Mouse (Mus musculus) embryo, embryonic 10 days (tissue): ENCODE measurements around the gene Tigd3.

ENCODE experiments used
- DNase-seq: peaks from one replicate; pipeline ENCODE4 v3.0.0-alpha.2; 2015; ENCODE audit warnings: low spot score

Tigd3 gene

DNA sequence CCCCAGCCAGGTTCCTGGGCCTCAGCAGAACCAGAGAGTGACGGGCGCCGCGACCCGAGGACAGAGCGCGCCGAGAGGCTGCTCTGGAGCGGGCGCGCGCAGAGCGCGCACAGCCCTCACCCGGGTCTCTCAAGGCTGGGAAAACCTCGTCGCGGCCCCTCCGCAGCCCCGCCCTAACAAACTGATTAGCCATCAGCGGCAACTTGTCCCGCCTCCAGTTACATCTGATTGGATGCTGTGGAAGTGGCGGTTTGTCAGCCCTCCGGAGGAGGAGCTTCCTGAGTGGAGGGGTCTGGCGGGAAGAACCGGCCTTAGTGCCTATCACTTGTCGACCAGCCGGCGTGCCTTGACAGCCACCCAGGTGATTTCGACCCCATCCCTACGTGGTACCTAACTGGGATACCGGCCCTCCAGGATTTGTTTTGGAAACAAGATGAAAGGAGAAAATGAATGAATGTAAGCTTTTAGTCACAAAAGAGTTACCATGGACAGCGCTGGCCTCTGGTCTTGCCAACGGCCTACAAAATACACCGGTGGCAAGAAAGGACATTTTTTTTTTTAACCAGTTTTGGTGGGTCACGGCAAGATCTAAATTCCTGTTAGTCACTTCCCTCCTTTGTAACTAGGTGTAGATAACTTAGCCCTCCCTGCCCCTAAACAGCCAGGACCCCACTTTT is at the start of gene Tigd3:
Gene Tigd3 (minus strand): TSS at position 148 of the 677 bp plus-strand sequence.
- DNase-seq = peak; percentile 98

DNA sequence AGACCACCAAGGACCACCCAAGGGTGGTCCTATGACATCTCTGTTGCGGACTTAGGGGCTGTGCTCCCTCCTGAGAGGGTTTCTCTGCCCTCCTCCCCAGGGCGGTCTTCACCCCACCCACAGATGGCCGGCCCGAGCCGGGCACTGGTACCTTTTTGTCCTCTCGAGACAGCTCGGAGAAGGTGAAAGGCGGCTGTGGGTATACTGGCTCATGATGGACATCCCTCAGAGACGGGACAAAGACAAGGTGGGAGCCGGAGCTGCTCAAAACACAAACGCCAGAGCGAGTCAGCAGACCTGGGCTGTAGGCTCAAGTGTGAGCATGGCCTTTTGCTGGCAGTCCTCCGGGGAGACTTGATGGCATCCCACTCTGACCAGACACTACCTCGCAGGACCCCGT is 49.5 kb upstream of the Tigd3 start:
- DNase-seq = no peak

DNA sequence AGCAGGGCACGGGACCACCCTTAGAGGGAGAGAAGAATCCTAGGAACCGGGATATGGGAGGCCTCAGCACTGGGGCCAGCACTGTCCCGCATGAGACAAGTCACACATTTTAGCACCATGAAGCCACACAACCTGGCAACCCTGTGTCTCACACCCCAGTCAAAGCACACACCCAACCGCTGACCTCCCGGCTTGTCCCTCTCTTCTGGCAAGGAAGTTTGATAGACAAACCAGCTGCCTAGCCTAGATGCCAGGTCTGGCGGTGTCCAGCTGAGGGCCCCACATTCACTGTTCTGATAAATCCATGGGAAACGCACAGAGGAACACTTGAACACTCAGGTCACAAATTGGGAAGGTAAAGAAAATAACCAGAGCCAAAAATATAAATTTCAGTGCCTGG is 48.6 kb upstream of the Tigd3 start:
- no peak for DNase-seq

DNA sequence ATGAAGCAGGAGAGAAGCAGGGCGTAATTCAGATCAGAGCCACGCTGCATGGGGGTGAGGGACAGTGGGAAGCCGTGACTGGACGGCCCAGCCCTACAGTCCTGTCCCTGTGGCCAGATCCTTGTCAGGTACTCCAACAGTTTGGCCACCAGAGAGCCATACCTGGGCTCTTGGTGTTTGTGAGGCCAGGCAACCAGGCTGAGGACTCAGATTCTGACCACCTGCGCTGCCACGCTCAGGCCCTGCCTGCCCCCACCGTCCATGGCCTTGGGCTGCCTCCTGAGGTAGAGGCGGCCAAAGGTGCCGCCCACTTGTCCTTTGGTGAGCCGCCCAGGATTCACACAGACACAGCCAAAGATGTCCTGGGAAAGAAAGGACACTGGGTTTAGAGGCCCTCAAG is 46.7 kb upstream of the Tigd3 start:
- no peak for DNase-seq

DNA sequence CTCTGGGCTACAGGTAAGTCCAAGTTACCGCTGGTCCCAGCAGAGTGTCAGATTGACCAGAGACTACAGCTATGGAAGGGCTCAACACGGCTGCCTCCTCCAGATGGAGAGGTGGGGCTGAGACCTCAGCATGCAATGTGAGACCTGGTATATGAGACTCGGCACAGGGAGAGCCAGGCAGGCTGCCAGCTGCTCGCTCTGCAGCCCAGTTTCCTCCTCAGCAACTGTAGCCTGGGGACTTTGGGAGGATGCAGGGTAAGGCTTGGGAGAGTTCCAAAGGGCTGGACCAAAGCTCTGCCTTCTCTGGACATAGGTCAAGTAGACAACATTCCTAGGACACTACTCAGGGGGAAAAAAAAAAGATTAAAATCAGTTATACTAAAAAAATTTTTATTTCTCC is 46.2 kb upstream of the Tigd3 start:
- DNase-seq = no peak

DNA sequence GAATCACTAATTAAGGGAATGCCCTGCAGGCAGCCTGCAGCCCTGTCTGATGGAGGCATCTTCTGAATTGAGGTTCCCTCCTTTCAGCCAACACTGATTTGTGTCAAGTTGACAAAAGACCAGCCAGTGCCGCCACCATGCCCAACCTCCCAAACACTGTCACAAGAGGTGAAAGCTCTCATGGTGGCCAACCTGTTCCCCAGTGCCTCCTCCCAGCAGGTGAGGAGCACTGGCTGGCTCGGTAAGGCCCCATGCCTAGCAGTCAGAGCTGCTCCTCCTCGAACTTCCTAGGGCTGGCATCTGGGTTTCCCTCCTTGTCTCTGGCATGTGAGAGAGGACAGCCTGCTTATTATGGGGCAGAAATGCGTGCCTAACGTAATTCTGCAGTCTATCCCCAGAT is 45.8 kb upstream of the Tigd3 start:
- no peak for DNase-seq

DNA sequence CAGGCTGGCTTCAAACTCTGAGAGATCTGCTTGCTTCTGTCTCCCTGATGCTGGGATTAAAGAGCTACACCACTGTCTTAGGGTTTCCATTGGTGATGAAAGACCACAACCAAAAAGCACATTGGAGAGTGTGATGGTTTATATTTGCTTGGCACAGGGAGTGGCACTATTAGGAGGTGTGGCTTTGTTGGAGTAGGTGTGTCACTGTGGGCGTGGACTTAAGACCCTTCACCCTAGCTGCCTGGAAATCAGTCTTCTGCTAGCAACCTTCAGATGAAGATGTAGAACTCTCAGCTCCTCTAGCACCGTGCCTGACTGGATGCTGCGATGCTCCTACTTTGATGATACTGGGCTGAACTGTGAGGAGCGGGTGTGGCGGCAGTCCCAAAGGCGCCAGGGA is 44.6 kb upstream of the Tigd3 start:
- DNase-seq = no peak

DNA sequence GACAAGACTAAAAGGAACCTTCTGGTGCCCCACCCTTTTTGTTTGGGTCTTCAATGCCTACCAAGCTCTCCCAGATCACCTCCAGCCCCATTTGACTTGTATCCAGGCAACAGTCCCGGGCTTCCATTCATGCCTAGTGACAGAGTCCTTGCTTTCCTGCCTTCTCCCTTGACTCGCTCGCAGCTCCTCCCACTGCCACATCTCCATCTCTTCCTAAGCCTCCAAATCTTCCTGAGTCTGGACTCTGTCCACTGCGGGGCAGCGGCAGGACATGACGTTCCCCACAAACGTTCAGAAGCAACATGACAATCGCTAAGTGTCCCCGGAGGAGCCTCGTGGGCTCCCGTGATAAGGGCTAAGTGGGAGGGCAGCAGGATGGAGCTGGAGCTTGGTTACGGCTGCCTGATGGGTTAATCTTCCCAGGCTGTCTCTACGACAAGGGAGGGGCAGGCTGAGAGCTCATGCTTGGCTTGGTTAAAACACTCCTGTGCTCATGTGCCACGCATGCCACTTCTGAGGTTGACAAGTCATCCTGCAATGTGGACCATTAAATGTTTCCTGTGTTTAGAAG is 44.0 kb upstream of the Tigd3 start:
- no peak for DNase-seq

DNA sequence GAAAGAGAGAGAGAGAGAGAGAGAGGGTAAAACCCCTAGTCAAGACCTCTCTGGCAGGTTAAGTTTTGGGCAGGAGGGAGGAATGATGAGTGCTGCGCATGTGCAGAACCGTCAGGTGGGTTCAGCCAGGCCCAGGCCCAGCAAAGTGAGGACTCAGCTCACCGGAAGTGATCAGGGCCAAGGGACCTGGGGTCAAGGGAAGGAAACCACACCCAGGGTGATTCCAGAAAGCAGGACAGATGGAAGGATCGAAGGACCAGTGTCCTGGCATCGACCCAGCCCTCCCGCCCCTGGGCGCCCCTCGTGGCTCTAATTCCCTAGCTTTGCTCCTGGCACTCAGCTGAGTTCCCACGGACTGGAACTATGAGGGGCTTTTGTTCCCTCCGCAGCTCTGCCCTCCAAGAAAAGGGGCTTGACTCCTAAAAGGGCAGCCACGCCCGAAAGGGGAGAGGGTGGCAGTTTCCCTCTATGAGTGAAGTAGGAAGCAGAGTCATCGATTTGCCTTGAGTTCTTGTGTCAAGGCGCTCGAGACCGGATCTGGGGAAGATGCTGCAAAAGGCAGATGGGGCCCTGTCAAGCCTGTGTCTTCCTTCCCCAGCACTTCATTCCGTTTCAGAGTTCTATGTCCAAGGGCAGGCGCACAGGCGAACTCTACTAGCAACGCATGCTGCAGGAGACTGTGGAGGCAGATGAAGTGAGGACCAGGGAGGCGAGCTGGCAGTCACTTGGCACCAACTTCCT is 43.3 kb upstream of the Tigd3 start:
- DNase-seq = no peak

DNA sequence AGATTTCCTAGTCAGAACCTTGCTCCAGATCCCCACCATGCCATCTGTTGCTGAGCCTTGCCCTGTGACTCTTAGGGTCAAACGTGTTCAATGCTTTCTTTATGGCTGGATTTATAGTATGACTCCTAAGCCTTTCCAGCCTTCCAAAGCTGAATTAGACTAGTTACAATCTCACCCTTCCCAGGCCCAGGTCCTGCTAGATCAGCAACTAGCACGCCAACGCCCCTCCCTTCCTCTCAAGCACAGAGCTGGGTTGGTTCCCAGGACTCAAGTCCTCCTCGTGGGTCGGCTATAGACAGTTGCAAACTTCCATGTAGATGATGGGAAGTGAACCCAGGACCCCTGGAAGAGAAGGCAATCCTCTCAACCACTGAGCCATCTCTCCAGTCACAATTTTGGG is 41.7 kb upstream of the Tigd3 start:
- no peak for DNase-seq

DNA sequence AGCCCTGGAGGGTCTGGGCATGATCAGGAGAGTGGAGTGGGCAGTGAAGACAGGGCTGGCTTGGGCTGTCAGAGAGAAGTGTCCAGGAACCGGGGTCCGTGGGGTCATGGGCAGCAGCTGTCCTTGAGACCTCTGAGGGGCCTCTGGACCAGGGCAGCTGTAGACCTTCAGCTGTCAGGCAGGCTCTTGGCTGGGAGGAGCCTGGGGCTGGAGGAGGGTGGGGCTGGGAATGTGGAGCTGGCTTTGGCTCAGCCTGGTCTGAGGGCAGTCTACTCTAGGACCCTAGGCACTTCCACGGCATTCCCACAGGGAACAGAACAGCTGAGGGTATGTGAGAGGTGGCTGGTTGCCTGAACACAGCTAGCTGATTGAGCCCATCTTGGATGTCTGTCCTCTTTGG is 41.3 kb upstream of the Tigd3 start:
- DNase-seq = peak; percentile 44

DNA sequence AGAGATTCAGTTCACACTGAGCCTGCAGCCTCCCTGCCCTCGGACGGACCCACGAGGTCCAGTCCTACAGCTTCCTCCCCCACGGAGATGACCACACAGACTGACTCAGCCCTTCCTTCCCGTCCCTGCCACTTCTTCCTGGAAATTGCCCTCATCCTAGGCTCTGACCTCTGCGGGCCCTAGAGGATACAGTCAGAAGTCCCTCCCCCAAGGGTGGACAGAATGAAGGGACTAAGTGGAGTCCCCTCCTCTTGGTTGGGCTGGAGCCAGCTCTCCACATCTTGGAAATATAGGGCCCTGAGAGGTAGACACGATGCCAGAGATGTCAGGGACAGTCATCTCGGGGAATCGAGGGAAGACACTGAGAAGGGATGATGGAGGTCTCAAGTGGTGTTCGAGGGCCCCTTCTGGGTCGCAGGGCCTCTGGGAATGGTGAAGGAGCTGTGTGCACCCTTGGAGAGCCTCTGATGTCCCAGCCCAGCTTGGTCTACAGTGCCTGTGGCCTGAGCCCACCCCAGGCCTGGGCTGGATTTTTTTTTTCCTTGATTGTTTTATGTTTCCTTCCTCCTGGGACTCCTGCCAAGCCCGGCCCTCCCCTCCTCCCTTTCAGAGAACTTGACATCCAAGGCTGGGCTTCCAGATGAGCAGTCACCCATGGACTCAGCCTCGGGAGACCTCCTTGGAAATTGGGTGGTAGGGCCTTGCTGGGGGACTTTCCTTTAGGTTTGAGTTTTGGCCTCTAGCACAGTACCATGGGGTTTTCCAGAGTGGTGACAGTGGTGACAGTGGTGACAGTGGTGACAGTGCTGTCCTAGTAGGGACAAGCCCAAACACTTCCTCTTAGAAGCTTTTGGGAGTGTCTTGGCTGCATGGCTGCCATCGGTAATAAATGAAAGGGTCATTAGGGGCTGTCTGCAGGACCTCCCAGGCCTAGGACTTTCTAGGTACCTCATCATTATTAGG is 36.0 kb upstream of the Tigd3 start:
- no peak for DNase-seq

DNA sequence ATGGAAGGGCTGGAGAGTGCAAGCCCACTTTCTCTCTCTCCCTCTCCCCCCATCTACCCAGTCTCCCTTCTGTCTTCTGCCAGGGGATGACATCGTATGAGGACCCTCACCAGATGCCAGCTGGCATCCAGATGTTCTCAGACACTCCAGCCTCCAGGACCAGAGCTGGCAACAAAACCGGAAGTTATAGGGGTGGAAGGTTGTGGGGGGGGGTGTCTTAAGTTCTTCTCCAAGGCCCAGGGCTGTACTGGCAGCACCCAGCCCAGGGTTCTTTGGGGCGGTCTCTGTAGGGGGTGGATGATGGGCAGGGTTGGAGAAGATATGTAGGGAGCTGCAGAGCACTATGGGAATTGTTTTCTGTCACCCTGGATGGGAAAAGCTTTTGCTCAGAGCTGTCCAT is 34.6 kb upstream of the Tigd3 start:
- no peak for DNase-seq

DNA sequence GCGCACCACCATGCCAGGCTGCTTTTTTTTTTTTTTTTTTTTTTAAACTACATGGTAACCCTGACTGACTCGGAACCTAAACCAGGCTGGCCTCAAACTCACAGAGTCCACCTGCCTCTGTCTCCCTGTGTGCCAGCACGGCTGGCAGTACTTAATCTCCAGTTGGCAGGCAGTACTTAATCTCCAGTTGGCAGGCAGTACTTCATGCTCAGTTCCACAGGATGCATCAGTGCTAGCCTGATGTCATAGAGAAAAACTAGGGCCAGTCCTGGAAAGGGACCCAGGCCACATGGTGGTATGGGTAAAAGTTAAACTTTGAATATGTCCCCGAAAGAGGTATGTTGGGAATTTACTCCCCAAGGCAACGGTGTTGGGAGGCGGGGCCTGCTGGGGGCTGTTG is 34.2 kb upstream of the Tigd3 start:
- no peak for DNase-seq

DNA sequence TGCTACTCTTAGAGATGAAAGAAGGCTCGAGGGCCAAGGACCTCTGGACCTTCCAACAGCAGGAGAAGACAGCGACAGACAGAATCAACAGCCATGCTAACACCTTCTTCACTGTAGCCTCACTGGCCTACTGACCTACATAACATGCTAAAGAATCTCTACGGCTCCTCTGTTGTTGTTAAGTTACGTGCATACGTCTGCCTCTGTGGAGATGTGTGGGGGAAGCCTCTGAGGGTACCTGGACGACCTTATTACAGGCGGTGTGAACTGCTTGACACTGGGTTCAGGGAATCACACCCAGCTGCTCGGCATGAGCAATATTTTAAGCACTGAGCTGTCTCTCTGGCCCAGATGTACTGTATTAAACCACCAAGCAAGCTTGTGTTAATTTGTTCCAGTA is 33.6 kb upstream of the Tigd3 start:
- no peak for DNase-seq

DNA sequence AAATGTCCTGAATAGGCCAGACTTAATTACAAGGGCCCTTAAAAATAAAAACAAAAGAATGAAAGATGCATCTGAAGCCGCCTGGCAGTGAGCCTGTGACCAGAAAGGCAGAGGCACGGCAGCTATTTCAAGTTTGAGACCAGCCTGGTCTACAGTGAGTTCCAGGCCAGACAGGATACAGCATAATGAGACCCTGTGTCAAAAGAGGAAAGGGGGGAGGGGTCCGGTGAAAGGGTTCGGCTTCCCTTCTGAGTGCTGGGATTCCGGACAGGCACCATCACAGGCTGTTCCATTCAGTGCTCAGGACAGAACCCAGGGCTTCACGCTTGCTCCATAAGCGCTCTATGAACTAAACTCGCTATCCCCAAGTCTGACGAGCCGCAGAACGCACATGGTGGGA is 33.1 kb upstream of the Tigd3 start:
- DNase-seq = no peak

DNA sequence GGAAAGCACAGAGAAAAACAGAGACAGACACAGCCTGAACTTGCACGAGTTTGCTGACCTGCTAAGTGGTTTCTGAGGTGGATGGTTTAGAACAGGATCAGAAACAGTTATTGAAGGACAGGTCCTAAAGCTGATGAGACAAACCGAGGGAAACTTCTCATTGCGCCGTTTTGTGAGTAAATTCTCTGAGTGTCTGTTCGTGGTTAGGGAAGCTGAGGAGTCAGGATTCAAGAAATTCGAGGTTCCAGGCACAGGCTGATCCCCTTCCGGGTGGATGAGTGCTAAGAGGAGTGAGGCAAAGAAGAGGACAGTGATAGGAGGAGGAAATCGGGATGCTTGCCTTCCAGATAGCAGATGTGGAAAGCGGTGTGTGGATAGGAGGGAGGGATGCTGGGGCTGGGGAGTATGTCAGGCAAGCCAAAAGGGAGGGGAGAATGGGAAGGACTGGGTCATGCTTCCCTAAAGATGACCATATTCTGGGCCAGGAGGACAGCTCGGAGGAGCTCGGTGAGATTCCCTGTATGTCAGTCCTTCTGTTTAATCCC is 31.4 kb upstream of the Tigd3 start:
- DNase-seq = no peak

DNA sequence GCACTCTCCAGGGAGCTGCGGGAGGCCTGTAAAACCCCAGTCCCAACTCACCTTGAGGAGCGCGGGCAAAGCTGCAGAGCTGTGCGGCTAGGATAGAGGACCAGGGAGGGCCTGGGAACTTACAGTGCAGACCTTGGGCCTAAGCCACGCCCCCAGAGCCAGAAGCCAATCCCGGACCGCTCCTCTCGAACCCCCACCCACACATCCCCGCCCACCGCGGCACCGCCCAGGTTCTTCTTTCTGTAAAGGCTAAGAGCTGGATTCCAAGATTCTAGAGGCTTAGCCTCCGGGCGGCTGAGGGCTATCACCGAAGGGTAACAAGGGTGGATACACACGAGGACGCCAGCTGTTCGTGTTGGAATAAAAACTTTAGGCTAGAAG is 30.8 kb upstream of the Tigd3 start, which contains the start of gene Cdc42ep2:
Gene Cdc42ep2 (minus strand): TSS at position 104 of the 381 bp plus-strand sequence.
- peak; percentile 97 for DNase-seq

DNA sequence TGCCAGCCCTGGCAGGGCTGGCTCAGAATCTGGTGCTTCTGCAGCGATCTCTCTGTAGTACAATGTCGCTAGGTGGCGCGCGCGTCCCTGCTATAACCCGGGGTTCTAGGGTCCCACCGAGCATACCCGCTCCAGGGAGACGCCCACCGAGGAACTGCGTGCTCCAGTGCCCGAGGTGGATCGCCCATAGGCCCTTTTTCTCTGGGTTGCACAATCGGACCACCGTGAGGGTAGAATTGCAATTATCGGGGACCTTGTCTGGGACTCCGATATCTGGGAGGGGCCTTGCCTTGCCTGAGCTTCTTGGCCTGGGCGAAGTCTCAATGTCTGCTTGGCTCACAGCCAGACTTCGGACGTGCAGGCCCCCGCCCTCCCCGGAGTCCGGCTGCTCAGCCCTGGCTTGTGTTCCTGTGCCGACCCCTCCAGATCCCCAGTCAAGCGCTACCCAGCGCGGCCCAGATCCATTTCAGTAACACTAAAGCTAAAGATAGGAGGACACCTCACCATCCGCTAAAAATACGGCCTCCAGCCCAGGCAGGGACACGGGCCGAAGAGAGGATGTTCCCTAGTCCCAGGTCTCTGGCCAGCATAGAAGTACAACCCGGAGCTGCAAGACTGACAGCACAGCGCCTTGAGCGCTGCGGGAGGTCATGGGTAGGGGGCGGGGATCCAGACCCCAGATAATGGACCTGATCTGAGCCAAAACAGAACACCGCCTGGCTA is 30.2 kb upstream of the Tigd3 start:
- DNase-seq = peak; percentile 97

DNA sequence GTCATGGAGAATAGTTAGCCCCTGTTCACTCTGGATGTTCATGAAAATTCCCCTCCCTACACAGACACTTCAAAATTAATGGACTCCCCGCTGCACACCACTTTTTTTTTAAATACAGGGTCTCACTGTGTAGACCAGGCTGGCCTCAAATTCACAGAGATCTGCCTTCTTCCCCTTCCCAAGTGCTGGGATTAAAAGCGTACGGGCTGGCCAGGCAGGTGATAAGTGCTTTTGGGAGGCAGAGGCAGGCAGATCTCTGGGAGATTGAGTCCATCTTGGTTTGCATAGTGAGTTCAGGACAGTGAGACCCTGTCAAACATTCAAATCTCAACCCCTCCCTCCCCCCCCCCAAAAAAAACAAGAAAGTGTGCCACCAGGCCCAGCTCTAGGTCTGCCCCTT is 29.0 kb upstream of the Tigd3 start:
- DNase-seq = no peak
